Mouse (Mus musculus) cortical plate, adult 2 months (tissue): ENCODE measurements at regions not wholly inside any gene's neighbourhood (a gene's known extent, or its start where the extent isn't known, plus 50 kb on each side); places are given as distances from the start of the nearest gene placed in this dataset.

ENCODE experiments used
- CTCF ChIP-seq: fragments of 200-500 bp; IDR thresholded peaks from 2 replicates; pipeline ENCODE4 v1.5.1; 2011; ENCODE audit warnings: mild to moderate bottlenecking, control low read depth, low read length; ENCODE audit not compliant: insufficient read depth; ENCODE audit errors: extremely low read depth
- POLR2A ChIP-seq: fragments of 200-500 bp; IDR thresholded peaks from 2 replicates; pipeline ENCODE4 v1.6.1; 2011; ENCODE audit warnings: mild to moderate bottlenecking, low read length, control low read depth; ENCODE audit not compliant: insufficient read depth; ENCODE audit errors: extremely low read depth

DNA sequence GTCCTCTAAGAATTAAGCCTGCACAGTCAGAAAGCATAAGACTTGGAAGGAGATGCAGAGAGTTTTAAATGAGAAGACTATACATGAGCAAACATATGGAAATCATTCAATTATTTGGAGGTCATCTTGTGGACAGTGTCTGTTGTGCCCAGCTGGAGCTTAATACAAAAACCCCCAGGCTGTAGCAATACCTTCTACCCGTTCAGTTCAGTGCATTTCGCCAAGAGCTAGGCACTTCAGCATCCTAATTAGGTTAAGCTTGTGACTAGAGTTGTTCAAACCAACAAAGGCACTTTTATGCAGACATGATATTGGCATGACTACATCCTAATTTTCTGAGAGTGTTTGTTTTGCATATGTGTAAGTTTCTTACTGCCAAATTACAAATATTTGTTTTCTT, 449.7 kb downstream of the Flrt2 start:
- TF ChIP-seq CTCF (no peak), POLR2A (no peak)
